Mouse (Mus musculus): ENCODE measurements around the gene Elane. TPM values are rescaled to one million over a fixed set of nuclear protein-coding genes. Genes with fewer than 3 reads are reported as not detected.

Elane gene
- polyA plus RNA-seq, 1 experiment from 2014 or later, result 0.55 TPM

GRCm38 (mm10) chr10:79856704-79857451 lies 29.2 kb upstream of the Elane start:
- Histone ChIP-seq H3K27ac (replicated peaks) (peak overlapping the region; percentile 78), H3K4me3 (ENCODE audit: low read depth, low read length) (peak overlapping the region; percentile 94), H3K27me3 (ENCODE audit: control insufficient read depth, insufficient read depth, low read length) (no peaks in the 10 kb centered on the region), H3K4me2 (replicated peaks; ENCODE audit: low read depth) (peak overlapping the region; percentile 92), H3K4me1 (replicated peaks; ENCODE audit: control insufficient read depth, insufficient read depth) (peaks cover 28% of the 10 kb centered on the region), H3K36me3 (ENCODE audit: control insufficient read depth, insufficient read depth, low read length) (peaks cover 31% of the 10 kb centered on the region), H3K9ac (ENCODE audit: low read length) (peak overlapping the region; percentile 99), H3K9me3 (ENCODE audit: control insufficient read depth, low read length) (no peaks in the 10 kb centered on the region)
- 14% methylated on average over 7 of the region's 7 CpGs for WGBS
- TF ChIP-seq EP300 (optimal IDR thresholded peaks at IDR 0.05) (no peak), CTCF (IDR thresholded peaks at IDR 0.05; ENCODE audit: low read depth) (no peak)
- DNase-seq (ENCODE audit: low spot score) (peak; percentile 24), ATAC-seq (ENCODE audit: low FRiP score, low TSS enrichment) (no peak)

DNA sequence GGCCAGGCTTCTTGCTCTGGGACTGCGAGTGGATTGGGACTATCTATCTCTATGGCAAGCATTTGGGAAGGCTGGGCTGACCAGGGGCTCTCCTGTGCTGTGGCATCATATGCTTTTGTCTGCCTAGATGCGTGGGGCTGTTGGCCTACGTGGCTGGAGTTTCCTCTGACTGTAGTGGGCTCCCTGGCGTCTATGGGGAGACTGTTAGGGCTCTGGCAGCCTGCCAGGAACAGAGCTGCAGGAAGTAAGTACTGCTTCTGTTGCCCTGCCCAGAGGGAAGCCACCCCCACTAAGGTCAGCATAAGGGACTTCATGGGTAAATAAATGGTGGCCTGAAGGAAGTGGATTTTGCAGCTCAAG lies 28.6 kb upstream of the Elane start:
- peak overlapping the region; percentile 94 for H3K4me3 ChIP-seq (ENCODE audit: low read depth, low read length)
- peak overlapping the region; percentile 99; the same call in 1 of the 2 replicates for H3K9ac ChIP-seq (ENCODE audit: low read length)
- H3K4me2 ChIP-seq (replicated peaks; ENCODE audit: low read depth), result peak overlapping the region; percentile 92
- TF ChIP-seq CTCF (IDR thresholded peaks at IDR 0.05; ENCODE audit: low read depth) (no peak), EP300 (optimal IDR thresholded peaks at IDR 0.05) (no peak)
- H3K4me1 ChIP-seq (replicated peaks; ENCODE audit: control insufficient read depth, insufficient read depth), result peaks cover 23% of the 10 kb centered on the region
- DNase-seq (ENCODE audit: low spot score) (peak; percentile 87), ATAC-seq (ENCODE audit: low FRiP score, low TSS enrichment) (no peak)
- H3K9me3 ChIP-seq (ENCODE audit: control insufficient read depth, low read length), result no peaks in the 10 kb centered on the region
- H3K27ac ChIP-seq (replicated peaks), result peak overlapping the region; percentile 78
- WGBS, result 6% methylated on average over 4 of the region's 4 CpGs
- no peaks in the 10 kb centered on the region for H3K27me3 ChIP-seq (ENCODE audit: control insufficient read depth, insufficient read depth, low read length)
- H3K36me3 ChIP-seq (ENCODE audit: control insufficient read depth, insufficient read depth, low read length), result peaks cover 37% of the 10 kb centered on the region

- H3K9me3 ChIP-seq (ENCODE audit: control insufficient read depth, low read length), result no peaks in the 10 kb centered on the region
- DNase-seq (ENCODE audit: low spot score) (no peak), ATAC-seq (ENCODE audit: low FRiP score, low TSS enrichment) (no peak)
- WGBS, result 36% methylated on average over 2 of the region's 2 CpGs
- H3K4me1 ChIP-seq (replicated peaks; ENCODE audit: control insufficient read depth, insufficient read depth), result peaks cover 19% of the 10 kb centered on the region
- H3K27ac ChIP-seq (replicated peaks), result peak overlapping the region; percentile 78
- H3K4me2 ChIP-seq (replicated peaks; ENCODE audit: low read depth), result peak overlapping the region; percentile 92
- peak overlapping the region; percentile 23; the same call in 1 of the 2 replicates for H3K9ac ChIP-seq (ENCODE audit: low read length)
- H3K36me3 ChIP-seq (ENCODE audit: control insufficient read depth, insufficient read depth, low read length), result peaks cover 41% of the 10 kb centered on the region
- no peak for TF ChIP-seq EP300 (optimal IDR thresholded peaks at IDR 0.05)
- no peak for TF ChIP-seq CTCF (IDR thresholded peaks at IDR 0.05; ENCODE audit: low read depth)
- peak overlapping the region; percentile 94 for H3K4me3 ChIP-seq (ENCODE audit: low read depth, low read length)
- H3K27me3 ChIP-seq (ENCODE audit: control insufficient read depth, insufficient read depth, low read length), result no peaks in the 10 kb centered on the region
Measured at GRCm38 (mm10) chr10:79857894-79858293, 28.2 kb upstream of the Elane start.

DNA sequence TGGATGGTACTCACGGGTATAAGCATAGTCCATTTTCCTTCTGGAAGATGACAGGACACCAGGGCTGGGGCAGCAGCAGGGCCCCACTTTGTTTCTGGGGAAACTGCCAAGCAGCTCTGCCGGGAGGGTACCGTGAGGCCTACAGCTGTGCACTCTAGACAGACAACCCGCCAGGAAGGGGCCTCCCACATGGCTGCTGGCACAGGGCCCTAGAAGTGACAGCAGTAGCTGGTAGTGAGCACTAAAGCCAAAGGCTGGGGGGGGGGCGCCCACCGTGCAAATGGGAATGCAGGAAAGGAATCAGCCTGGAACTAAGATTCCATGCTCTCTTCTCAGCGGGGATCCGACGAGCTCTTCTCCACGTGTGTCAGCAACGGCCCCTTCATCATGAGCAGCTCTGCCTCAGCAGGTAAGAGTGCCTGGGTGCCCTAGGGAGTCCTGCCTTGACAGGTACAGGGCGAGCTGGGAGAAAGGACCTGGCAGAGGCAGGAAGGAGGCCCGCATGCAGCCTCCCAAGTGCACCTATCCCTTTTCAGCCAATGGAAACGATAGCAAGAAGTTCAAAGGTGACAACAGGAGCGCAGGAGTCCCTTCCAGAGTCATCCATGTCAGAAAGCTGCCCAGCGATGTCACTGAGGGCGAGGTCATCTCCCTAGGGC lies 27.5 kb upstream of the Elane start:
- no peaks in the 10 kb centered on the region for H3K9me3 ChIP-seq (ENCODE audit: control insufficient read depth, low read length)
- H3K4me2 ChIP-seq (replicated peaks; ENCODE audit: low read depth), result peak overlapping the region; percentile 92
- 28% methylated on average over 16 of the region's 17 CpGs for WGBS
- DNase-seq (ENCODE audit: low spot score) (no peak), ATAC-seq (ENCODE audit: low FRiP score, low TSS enrichment) (no peak)
- peak overlapping the region; percentile 94; the same call in 1 of the 2 replicates for H3K4me3 ChIP-seq (ENCODE audit: low read depth, low read length)
- H3K9ac ChIP-seq (ENCODE audit: low read length), result no peak overlapping the region
- no peak for TF ChIP-seq CTCF (IDR thresholded peaks at IDR 0.05; ENCODE audit: low read depth)
- no peak for TF ChIP-seq EP300 (optimal IDR thresholded peaks at IDR 0.05)
- peaks cover 16% of the 10 kb centered on the region for H3K4me1 ChIP-seq (replicated peaks; ENCODE audit: control insufficient read depth, insufficient read depth)
- no peaks in the 10 kb centered on the region for H3K27me3 ChIP-seq (ENCODE audit: control insufficient read depth, insufficient read depth, low read length)
- peaks cover 42% of the 10 kb centered on the region for H3K36me3 ChIP-seq (ENCODE audit: control insufficient read depth, insufficient read depth, low read length)
- H3K27ac ChIP-seq (replicated peaks), result peak overlapping the region; percentile 45; the same call in 1 of the 2 replicates

- H3K4me1 ChIP-seq (replicated peaks; ENCODE audit: control insufficient read depth, insufficient read depth), result peaks cover 16% of the 10 kb centered on the region
- no peak for DNase-seq (ENCODE audit: low spot score)
- no peak overlapping the region for H3K4me2 ChIP-seq (replicated peaks; ENCODE audit: low read depth)
- TF ChIP-seq EP300 (optimal IDR thresholded peaks at IDR 0.05) (no peak), CTCF (IDR thresholded peaks at IDR 0.05; ENCODE audit: low read depth) (no peak)
- H3K4me3 ChIP-seq (ENCODE audit: low read depth, low read length), result no peak overlapping the region
- H3K9ac ChIP-seq (ENCODE audit: low read length), result no peak overlapping the region
- H3K9me3 ChIP-seq (ENCODE audit: control insufficient read depth, low read length), result no peaks in the 10 kb centered on the region
- no peaks in the 10 kb centered on the region for H3K27me3 ChIP-seq (ENCODE audit: control insufficient read depth, insufficient read depth, low read length)
- peaks cover 42% of the 10 kb centered on the region for H3K36me3 ChIP-seq (ENCODE audit: control insufficient read depth, insufficient read depth, low read length)
- 60% methylated on average over 11 of the region's 11 CpGs for WGBS
- no peak overlapping the region for H3K27ac ChIP-seq (replicated peaks)
- ATAC-seq (ENCODE audit: low FRiP score, low TSS enrichment), result no peak
Measured at GRCm38 (mm10) chr10:79859116-79859515, 26.9 kb upstream of the Elane start.
